24 mouse cellular contexts compared by ENCODE assay signal in genomic region chr2:80328961-80329653, GRCm38 (mm10). TPM values are rescaled to one million over a fixed set of nuclear protein-coding genes. Genes with fewer than 3 reads are reported as not detected.
"Had no signal": no experiment of that assay in that cellular context is flagged by ENCODE, and none has a peak within 500 bp of the region (broad histone marks: within the 10 kb centered on the region; RNA-seq: fewer than 3 reads in every experiment).

No protein-coding gene starts in this region.

- H3K4me3 ChIP-seq: midbrain, embryonic 10.5 days; midbrain, embryonic 13.5 days; myocyte; neural tube, embryonic 13.5 days; neural tube, embryonic 15.5 days had no signal

- H3K27ac ChIP-seq: midbrain, embryonic 10.5 days; midbrain, embryonic 13.5 days; neural tube, embryonic 13.5 days; neural tube, embryonic 15.5 days had no signal

- H3K9me3 ChIP-seq: midbrain, embryonic 10.5 days; midbrain, embryonic 13.5 days; neural tube, embryonic 13.5 days; neural tube, embryonic 15.5 days had no signal

- ATAC-seq: midbrain, embryonic 13.5 days; midbrain, embryonic 16.5 days had no signal

- H3K4me2 ChIP-seq: lung, embryonic 14.5 days; midbrain, embryonic 13.5 days; neural tube, embryonic 13.5 days; neural tube, embryonic 15.5 days had no signal

- H3K4me1 ChIP-seq: midbrain, embryonic 10.5 days; midbrain, embryonic 13.5 days; neural tube, embryonic 13.5 days; neural tube, embryonic 15.5 days had no signal

- H3K27me3 ChIP-seq: midbrain, embryonic 13.5 days; neural tube, embryonic 13.5 days; neural tube, embryonic 15.5 days had no signal

- DNase-seq: lung, adult 18-20 months; lung, embryonic 14.5 days; lung, postnatal 10 days; lung, postnatal 4 days; retina, postnatal 1 day; right cerebral cortex, adult 18-20 months; right cerebral cortex, postnatal 25 days; right cerebral cortex, postnatal 4 days; spleen, adult 18-20 months; thymus, adult 18-20 months; thymus, postnatal 14 days; thymus, postnatal 36 days had no signal

- H3K9ac ChIP-seq: lung, embryonic 14.5 days; midbrain, embryonic 13.5 days; neural tube, embryonic 13.5 days; neural tube, embryonic 15.5 days had no signal

RNA-seq across cellular contexts. Expression of gene Prdx6b, which starts 36.8 kb away (rescaled TPM):
- polyA plus RNA-seq: lung, embryonic 14.5 days; lung, embryonic 16.5 days; midbrain, embryonic 10.5 days; midbrain, embryonic 13.5 days; midbrain, embryonic 16.5 days; myocyte; neural tube, embryonic 11.5 days; neural tube, embryonic 13.5 days; neural tube, embryonic 15.5 days; small intestine, adult 2 months; stomach, embryonic 14.5 days; stomach, embryonic 16.5 days; thymus, postnatal 0 days had no signal
